Mouse (Mus musculus) C2C12 (cell line): ENCODE measurements at regions not wholly inside any gene's neighbourhood (a gene's known extent, or its start where the extent isn't known, plus 50 kb on each side); places are given as distances from the start of the nearest gene placed in this dataset.
"Not testable (repeated sequence)": the region's sequence is repeated elsewhere in the genome, so short reads cannot be mapped to it uniquely, and the experiment has no call there.

Source experiments
- CTCF ChIP-seq: IDR thresholded peaks from one replicate; pipeline ENCODE4 v1.5.1; 2011; ENCODE audit not compliant: control insufficient read depth, insufficient read depth, insufficient read length
- FOSL1 ChIP-seq: IDR thresholded peaks from one replicate; pipeline ENCODE4 v1.8.0; 2011; ENCODE audit warnings: mild to moderate bottlenecking, low read length; ENCODE audit not compliant: poor library complexity, insufficient read depth, severe bottlenecking
- MAX ChIP-seq: IDR thresholded peaks from one replicate; pipeline ENCODE4 v1.6.1; 2011; ENCODE audit warnings: mild to moderate bottlenecking, control low read depth
- MYOD1 ChIP-seq: IDR thresholded peaks from one replicate; pipeline ENCODE4 v1.6.1; 2011; ENCODE audit warnings: low read depth; ENCODE audit not compliant: control insufficient read depth, insufficient read length
- MYOG ChIP-seq: IDR thresholded peaks from one replicate; pipeline ENCODE4 v1.6.1; 2011; ENCODE audit not compliant: control insufficient read depth, insufficient read length; ENCODE audit errors: extremely low read depth
- USF1 ChIP-seq: IDR thresholded peaks from one replicate; pipeline ENCODE4 v1.6.1; 2011; ENCODE audit warnings: low read depth, mild to moderate bottlenecking, control low read depth, moderate library complexity

- not testable (repeated sequence) for TF ChIP-seq CTCF, MAX, MYOD1, USF1, FOSL1, MYOG
These were observed 157.0 kb upstream of the Vmn1r3 start for GRCm38 (mm10) chr4:3342165-3342564.
